Mouse (Mus musculus): ENCODE measurements around the gene Col5a3.

Col5a3 gene

GRCm38 (mm10) chr9:20746017-20746660 lies 68.7 kb downstream of the Col5a3 start, which contains the start of gene Olfm2:
Gene Olfm2, minus strand, starts transcription at chr9:20746349.
- DNase-seq, result no peak

GRCm38 (mm10) chr9:20745129-20745966 lies 69.5 kb downstream of the Col5a3 start:
- no peak for DNase-seq

DNA sequence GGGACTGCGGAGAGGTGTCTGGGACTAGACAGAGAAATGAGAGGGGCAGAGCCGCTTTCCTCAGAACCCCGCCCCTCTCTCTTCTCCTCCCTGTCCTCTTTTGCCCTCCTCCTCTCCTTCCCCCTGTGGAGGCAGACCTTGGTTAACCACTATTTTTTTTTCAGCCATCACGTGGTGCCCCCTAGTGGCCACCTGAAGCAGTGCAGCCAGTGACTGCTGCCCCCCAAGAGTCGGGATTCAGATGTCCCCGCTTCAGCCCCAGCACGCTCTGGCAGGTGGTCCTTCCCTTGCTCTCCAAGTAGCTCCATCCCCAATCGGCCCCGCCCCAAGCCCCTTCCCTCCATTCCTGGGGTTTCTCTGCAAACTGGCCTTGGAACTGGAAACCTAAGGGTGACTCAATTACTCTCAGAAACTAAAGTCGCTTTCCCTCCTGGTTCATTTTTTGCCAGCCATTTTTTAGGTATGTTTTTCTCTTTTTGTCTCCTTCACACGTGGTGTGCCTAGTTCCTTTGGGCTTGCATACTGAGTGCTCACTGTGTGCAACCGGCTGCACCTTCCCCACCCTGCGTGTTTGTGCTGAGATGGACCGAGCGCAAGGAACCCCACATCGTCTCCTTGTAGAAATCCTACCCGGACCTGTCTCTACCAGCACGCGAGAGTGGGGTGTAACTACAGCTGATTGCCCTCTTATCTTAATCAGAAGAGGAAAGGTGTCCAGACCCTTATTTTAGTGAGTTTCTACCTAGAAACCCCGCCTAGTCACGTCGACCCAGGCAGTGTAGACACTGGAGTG lies 70.7 kb downstream of the Col5a3 start:
- DNase-seq, result peak; percentile 39

DNA sequence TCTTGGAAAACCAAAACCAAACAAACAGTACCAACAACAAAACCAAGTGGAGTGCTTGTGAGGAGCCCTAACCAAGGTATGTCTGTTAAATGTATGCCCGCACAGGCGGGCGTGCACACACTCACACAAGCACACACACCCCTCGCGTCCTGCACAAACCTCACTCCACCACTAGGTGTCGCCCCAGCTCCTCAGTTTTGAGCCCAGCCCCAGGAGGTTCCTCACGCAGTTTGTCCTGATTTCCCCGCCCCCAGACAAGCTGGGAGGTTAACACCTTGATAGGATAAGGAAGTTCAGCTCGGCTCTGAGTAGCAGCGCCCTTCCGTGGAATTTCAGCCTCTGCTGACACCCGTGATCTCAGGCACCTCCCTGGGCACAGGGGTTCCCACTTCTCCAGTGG lies 74.5 kb downstream of the Col5a3 start:
- DNase-seq, result peak; percentile 75

- DNase-seq, result no peak
Measured at GRCm38 (mm10) chr9:20738251-20738999, 76.4 kb downstream of the Col5a3 start.

DNA sequence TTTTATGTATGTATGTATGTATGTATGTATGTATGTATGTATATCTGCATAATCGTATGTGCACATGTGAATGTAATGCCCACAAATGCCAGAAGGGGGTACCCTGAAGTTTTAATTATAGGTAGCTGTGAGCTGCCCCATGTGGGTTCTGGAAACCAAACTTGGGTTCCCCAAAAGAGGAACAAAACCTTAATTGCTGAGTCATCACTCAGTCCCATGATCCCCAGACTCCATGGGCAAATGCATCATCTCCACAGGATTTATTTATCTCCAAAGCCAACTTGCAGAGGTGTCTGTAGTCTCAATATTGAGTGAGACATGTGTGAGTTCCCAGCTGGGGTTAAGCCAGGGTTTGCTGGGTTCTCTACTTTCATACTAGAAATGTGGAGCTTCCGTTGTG lies 77.6 kb downstream of the Col5a3 start:
- no peak for DNase-seq

- DNase-seq, result no peak
Measured at GRCm38 (mm10) chr9:20734692-20735091, 80.2 kb downstream of the Col5a3 start.

GRCm38 (mm10) chr9:20731797-20732196 lies 83.1 kb downstream of the Col5a3 start:
- no peak for DNase-seq

GRCm38 (mm10) chr9:20729451-20729850 lies 85.4 kb downstream of the Col5a3 start:
- DNase-seq, result no peak

DNA sequence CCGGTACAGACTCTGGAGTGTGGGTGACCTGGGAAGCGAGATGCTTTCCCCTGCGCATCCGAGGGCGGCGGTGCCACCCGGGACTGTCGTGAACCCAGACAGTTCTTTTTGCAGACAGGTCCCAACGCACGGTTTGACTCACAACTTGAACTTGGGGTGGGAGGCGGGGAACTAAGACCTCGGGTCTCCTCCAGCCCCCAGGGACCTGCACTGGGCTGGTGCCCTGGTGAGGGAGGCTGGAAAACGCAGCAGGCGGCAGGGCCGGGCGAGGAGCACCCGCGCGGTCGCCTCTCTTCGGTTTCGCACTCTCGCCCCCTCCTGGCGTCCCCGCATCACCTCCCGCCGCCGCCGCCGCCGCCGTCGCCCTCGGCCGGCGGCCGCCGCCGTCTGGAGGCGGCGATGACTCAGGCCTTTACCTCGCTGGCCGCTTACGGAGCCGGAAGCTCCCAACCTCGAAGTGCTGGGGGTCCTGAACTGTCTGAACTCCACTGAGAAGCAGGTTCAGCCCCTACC lies 87.2 kb downstream of the Col5a3 start:
- DNase-seq, result peak; percentile 53

- DNase-seq, result no peak
Measured at GRCm38 (mm10) chr9:20726859-20727600, 87.8 kb downstream of the Col5a3 start.

GRCm38 (mm10) chr9:20726134-20726858 lies 88.6 kb downstream of the Col5a3 start:
- no peak for DNase-seq

DNA sequence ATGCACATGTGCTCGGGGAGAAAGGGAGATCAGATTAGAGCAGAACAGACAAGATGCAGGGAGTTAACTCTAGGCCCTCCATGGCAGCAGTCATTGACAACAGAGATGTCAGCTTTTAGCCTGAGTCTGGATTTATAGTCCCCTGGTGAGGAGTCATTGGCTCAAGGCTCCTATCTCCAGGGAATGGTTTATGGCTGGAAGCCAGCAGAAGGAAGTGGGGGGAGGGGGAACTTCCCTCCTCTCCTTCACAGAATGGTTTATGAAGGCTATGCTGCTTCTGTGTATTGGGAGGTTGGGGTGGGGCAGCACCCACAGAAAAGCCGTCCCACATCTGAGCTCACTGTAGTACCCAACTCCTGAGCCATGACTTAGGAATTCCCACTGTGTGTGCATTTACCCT lies 93.3 kb downstream of the Col5a3 start:
- no peak for DNase-seq

All from thymus, postnatal 25 days (tissue).